Mouse (Mus musculus): ENCODE data around the gene Gpr171.
"Not testable (repeated sequence)": the region's sequence is repeated elsewhere in the genome, so short reads cannot be mapped to it uniquely, and the experiment has no call there.

Gpr171 gene

GRCm38 (mm10) chr3:59113973-59114517 lies 12.4 kb upstream of the Gpr171 start:
- peak; percentile 9 to 17 for DNase-seq (ENCODE audit: low spot score in 2 of 2)

- not testable (repeated sequence) for DNase-seq (ENCODE audit: low spot score in 2 of 2)
These were observed 11.7 kb upstream of the Gpr171 start for GRCm38 (mm10) chr3:59113291-59113690.

- no peak for DNase-seq (ENCODE audit: low spot score in 2 of 2)
These were observed 10.3 kb upstream of the Gpr171 start for GRCm38 (mm10) chr3:59111944-59112343.

- DNase-seq (ENCODE audit: low spot score in 2 of 2) = not testable (repeated sequence)
These were observed 8.2 kb upstream of the Gpr171 start for GRCm38 (mm10) chr3:59109834-59110233.

- DNase-seq (ENCODE audit: low spot score in 2 of 2) = no peak
These were observed 5.8 kb upstream of the Gpr171 start for GRCm38 (mm10) chr3:59107439-59107838.

- DNase-seq (ENCODE audit: low spot score in 2 of 2) = no peak
These were observed 2.8 kb upstream of the Gpr171 start for GRCm38 (mm10) chr3:59104462-59104861.

- DNase-seq (ENCODE audit: low spot score in 2 of 2) = no peak
These were observed 525 bp upstream of the Gpr171 start for GRCm38 (mm10) chr3:59102146-59102545.

GRCm38 (mm10) chr3:59098540-59098939 lies 3.1 kb downstream of the Gpr171 start:
- DNase-seq (ENCODE audit: low spot score in 2 of 2) = no peak

GRCm38 (mm10) chr3:59097421-59097820 lies 4.2 kb downstream of the Gpr171 start:
- DNase-seq (ENCODE audit: low spot score in 2 of 2) = no peak

- DNase-seq (ENCODE audit: low spot score in 2 of 2) = no peak
These were observed 8.9 kb downstream of the Gpr171 start for GRCm38 (mm10) chr3:59092702-59093101.

- no peak for DNase-seq (ENCODE audit: low spot score in 2 of 2)
These were observed 20.7 kb downstream of the Gpr171 start for GRCm38 (mm10) chr3:59080919-59081318.

GRCm38 (mm10) chr3:59080293-59080916 lies 21.2 kb downstream of the Gpr171 start:
- no peak for DNase-seq (ENCODE audit: low spot score in 2 of 2)

- DNase-seq (ENCODE audit: low spot score in 2 of 2) = peak in 1 of 2 experiments; percentile 23
These were observed 22.3 kb downstream of the Gpr171 start for GRCm38 (mm10) chr3:59079327-59079726.

- DNase-seq (ENCODE audit: low spot score in 2 of 2) = no peak
These were observed 23.0 kb downstream of the Gpr171 start for GRCm38 (mm10) chr3:59078585-59078984.

GRCm38 (mm10) chr3:59077278-59077677 lies 24.3 kb downstream of the Gpr171 start:
- DNase-seq (ENCODE audit: low spot score in 2 of 2) = no peak

GRCm38 (mm10) chr3:59069071-59069470 lies 32.5 kb downstream of the Gpr171 start:
- not testable (repeated sequence) for DNase-seq (ENCODE audit: low spot score in 2 of 2)

- DNase-seq (ENCODE audit: low spot score in 2 of 2) = no peak
These were observed 34.9 kb downstream of the Gpr171 start for GRCm38 (mm10) chr3:59066558-59067294.

GRCm38 (mm10) chr3:59065937-59066336 lies 35.7 kb downstream of the Gpr171 start:
- DNase-seq (ENCODE audit: low spot score in 2 of 2) = no peak

GRCm38 (mm10) chr3:59063431-59063830 lies 38.2 kb downstream of the Gpr171 start:
- no peak for DNase-seq (ENCODE audit: low spot score in 2 of 2)

GRCm38 (mm10) chr3:59062141-59062540 lies 39.5 kb downstream of the Gpr171 start:
- no peak for DNase-seq (ENCODE audit: low spot score in 2 of 2)

- DNase-seq (ENCODE audit: low spot score in 2 of 2) = peak in 1 of 2 experiments; percentile 14
These were observed 41.5 kb downstream of the Gpr171 start for GRCm38 (mm10) chr3:59060131-59060530.

- peak; percentile 43 to 48 for DNase-seq (ENCODE audit: low spot score in 2 of 2)
These were observed 42.5 kb downstream of the Gpr171 start for GRCm38 (mm10) chr3:59059022-59059541.

Data from urinary bladder, postnatal 36 days (tissue).